ENCODE assay signal across 8 mouse cellular contexts in the genomic region with DNA sequence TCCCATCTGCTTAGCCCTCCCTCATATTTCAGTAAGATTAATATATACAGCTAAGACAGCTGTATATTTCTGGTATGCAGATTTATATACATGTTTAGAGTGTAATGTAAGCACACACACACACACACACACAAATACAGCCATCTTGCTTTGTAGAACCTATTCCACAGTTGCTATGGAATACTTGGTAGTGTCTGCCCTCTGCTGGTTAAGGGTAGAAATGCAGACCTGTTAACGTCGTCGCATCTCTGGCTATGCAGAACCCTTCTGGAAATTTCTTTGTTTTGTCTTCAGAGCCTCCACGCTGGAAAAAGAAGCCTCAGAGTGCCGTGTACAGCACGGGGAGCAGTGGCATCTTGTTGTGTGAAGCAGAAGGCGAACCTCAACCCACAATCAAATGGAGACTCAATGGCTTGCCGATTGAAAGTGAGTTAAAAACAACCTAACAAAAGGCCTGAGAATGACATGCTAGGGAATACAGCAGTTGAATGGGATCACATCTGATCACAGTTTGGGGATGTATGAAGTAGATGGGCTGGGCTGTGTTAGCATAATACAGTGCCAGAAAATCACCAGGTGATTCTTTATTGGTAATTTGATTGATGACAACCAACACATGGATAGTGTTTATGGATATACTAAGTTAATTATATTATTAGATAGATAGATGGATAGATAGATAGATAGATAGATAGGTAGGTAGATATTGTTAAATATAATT.
A peak's percentile ranks its signal among the peaks of the same experiment; 100 is the strongest.
DNase-seq lines count a peak whose midpoint lies in the region; ATAC-seq and TF ChIP-seq lines count a peak whose summit lies in the region.

No protein-coding gene starts in this region.

- H3K4me3 ChIP-seq in heart, adult 2 months, result no peak overlapping the region
- H3K4me3 ChIP-seq in forebrain, embryonic 16.5 days (replicated peaks; ENCODE audit: low read length), result no peak overlapping the region
- no peak overlapping the region for H3K4me3 ChIP-seq in intestine, embryonic 15.5 days (replicated peaks)
- H3K4me3 ChIP-seq in midbrain, embryonic 10.5 days, result no peak overlapping the region

- no peak for TF ChIP-seq POLR2A in heart, adult 2 months (IDR thresholded peaks at IDR 0.05; ENCODE audit: insufficient read depth, low read depth, low read length)

- ATAC-seq in forebrain, embryonic 16.5 days, result peak; percentile 86
- ATAC-seq in intestine, embryonic 15.5 days, result peak; percentile 63

- WGBS in heart, adult 2 months, result 15% methylated on average over 8 of the region's 8 CpGs
- 14% methylated on average over 8 of the region's 8 CpGs for WGBS in forebrain, embryonic 16.5 days
- WGBS in intestine, embryonic 15.5 days, result 15% methylated on average over 8 of the region's 8 CpGs
- 17% methylated on average over 8 of the region's 8 CpGs for WGBS in midbrain, embryonic 10.5 days

- peak in 1 of 2 experiments; percentile 2 for DNase-seq in heart, adult 2 months
- no peak for DNase-seq in heart, postnatal 25 days (ENCODE audit: low spot score)
- DNase-seq in cerebellum, adult 11 months, result peak; percentile 71
- peak; percentile 30 to 89 for DNase-seq in left cerebral cortex, adult 9 months (ENCODE audit: low spot score in 2 of 2)
- peak; percentile 61 for DNase-seq in midbrain, embryonic 10.5 days (ENCODE audit: low spot score)
- peak; percentile 10 for DNase-seq in skeletal muscle tissue, adult 2 months (ENCODE audit: low read depth, low spot score)

- no peak overlapping the region for H3K9ac ChIP-seq in heart, adult 2 months (ENCODE audit: low read depth, low read length)
- H3K9ac ChIP-seq in forebrain, embryonic 16.5 days (replicated peaks; ENCODE audit: low read depth, low read length), result no peak overlapping the region; the same call in 1 of the 2 replicates
- H3K9ac ChIP-seq in intestine, embryonic 15.5 days, result no peak overlapping the region

- no peak overlapping the region for H3K27ac ChIP-seq in heart, adult 2 months
- peak overlapping the region; percentile 31; the same call in 1 of the 2 replicates for H3K27ac ChIP-seq in forebrain, embryonic 16.5 days (ENCODE audit: low read length)
- no peak overlapping the region for H3K27ac ChIP-seq in intestine, embryonic 15.5 days
- H3K27ac ChIP-seq in midbrain, embryonic 10.5 days (replicated peaks), result no peak overlapping the region

- no peaks in the 10 kb centered on the region for H3K27me3 ChIP-seq in heart, adult 2 months (ENCODE audit: control insufficient read depth, insufficient read depth, low read length)
- no peaks in the 10 kb centered on the region for H3K27me3 ChIP-seq in forebrain, embryonic 16.5 days (replicated peaks; ENCODE audit: control insufficient read depth, insufficient read depth, low read length)
- H3K27me3 ChIP-seq in intestine, embryonic 15.5 days (replicated peaks), result no peaks in the 10 kb centered on the region
- 0 out of 2 replicates have a peak, but pooled peaks cover 10% of the 10 kb centered on the region for H3K27me3 ChIP-seq in midbrain, embryonic 10.5 days (ENCODE audit: low read depth, poor library complexity, severe bottlenecking)

- H3K4me1 ChIP-seq in heart, adult 2 months (ENCODE audit: control insufficient read depth, insufficient read depth, low read length), result no peaks in the 10 kb centered on the region
- H3K4me1 ChIP-seq in forebrain, embryonic 16.5 days (replicated peaks; ENCODE audit: control insufficient read depth, insufficient read depth, low read length), result peaks cover 3% of the 10 kb centered on the region; the same call in 1 of the 2 replicates
- no peaks in the 10 kb centered on the region for H3K4me1 ChIP-seq in intestine, embryonic 15.5 days (replicated peaks)
- no peaks in the 10 kb centered on the region for H3K4me1 ChIP-seq in midbrain, embryonic 10.5 days

- no peaks in the 10 kb centered on the region for H3K9me3 ChIP-seq in forebrain, embryonic 16.5 days (ENCODE audit: control insufficient read depth, low read length)
- H3K9me3 ChIP-seq in intestine, embryonic 15.5 days, result no peaks in the 10 kb centered on the region
- no peaks in the 10 kb centered on the region for H3K9me3 ChIP-seq in midbrain, embryonic 10.5 days (replicated peaks)

- H3K36me3 ChIP-seq in heart, adult 2 months (ENCODE audit: control insufficient read depth, insufficient read depth, low read length), result no peaks in the 10 kb centered on the region
- no peaks in the 10 kb centered on the region; the same call in 1 of the 2 replicates for H3K36me3 ChIP-seq in forebrain, embryonic 16.5 days (ENCODE audit: control insufficient read depth, insufficient read depth)
- H3K36me3 ChIP-seq in intestine, embryonic 15.5 days, result no peaks in the 10 kb centered on the region
- no peaks in the 10 kb centered on the region for H3K36me3 ChIP-seq in midbrain, embryonic 10.5 days

- intact Hi-C loops in heart, adult 2 months (cut with DNase I), result loop anchor here (2.0 kb wide), 1 partner anchor 376 kb away; no protein-coding TSS in a partner anchor
- intact Hi-C loops in heart, postnatal 25 days (cut with DNase I), result loop anchor here (1.0 kb wide), 1 partner anchor 377 kb away; no protein-coding TSS in a partner anchor

- TF ChIP-seq CTCF in heart, adult 2 months (IDR thresholded peaks at IDR 0.05), result peak; percentile 70

- no peak for TF ChIP-seq EP300 in heart, adult 2 months (IDR thresholded peaks at IDR 0.05; ENCODE audit: insufficient read depth, low read depth, low read length)

- H3K4me2 ChIP-seq in forebrain, embryonic 16.5 days (ENCODE audit: low read length), result no peak overlapping the region
- H3K4me2 ChIP-seq in intestine, embryonic 15.5 days (replicated peaks), result no peak overlapping the region

- H3K79me2 ChIP-seq in heart, adult 2 months (replicated peaks; ENCODE audit: control insufficient read depth, insufficient read depth, low read length), result no peaks in the 10 kb centered on the region
